Mouse (Mus musculus): ENCODE results near the gene Ss18l1. TPM values are rescaled to one million over a fixed set of nuclear protein-coding genes. Genes with fewer than 3 reads are reported as not detected.

Gene Ss18l1
- polyA plus RNA-seq, 1 experiment from 2014 or later = 4.5 TPM

- WGBS = 32% methylated on average over 5 of the region's 5 CpGs
- no peak overlapping the region for H3K4me2 ChIP-seq
- peaks cover 33% of the 10 kb centered on the region for H3K27me3 ChIP-seq
- H3K4me1 ChIP-seq = no peaks in the 10 kb centered on the region
- H3K36me3 ChIP-seq = no peaks in the 10 kb centered on the region
- H3K27ac ChIP-seq = no peak overlapping the region
- H3K4me3 ChIP-seq = no peak overlapping the region
- no peak overlapping the region for H3K9ac ChIP-seq
- H3K9me3 ChIP-seq = no peaks in the 10 kb centered on the region
- ATAC-seq (ENCODE audit: borderline replicate concordance, extremely low read depth, low FRiP score, low TSS enrichment) = peak; percentile 32; the same call in 1 of the 2 replicates
Measured at GRCm38 (mm10) chr2:180095711-180096110, 53.4 kb downstream of the Ss18l1 start.

DNA sequence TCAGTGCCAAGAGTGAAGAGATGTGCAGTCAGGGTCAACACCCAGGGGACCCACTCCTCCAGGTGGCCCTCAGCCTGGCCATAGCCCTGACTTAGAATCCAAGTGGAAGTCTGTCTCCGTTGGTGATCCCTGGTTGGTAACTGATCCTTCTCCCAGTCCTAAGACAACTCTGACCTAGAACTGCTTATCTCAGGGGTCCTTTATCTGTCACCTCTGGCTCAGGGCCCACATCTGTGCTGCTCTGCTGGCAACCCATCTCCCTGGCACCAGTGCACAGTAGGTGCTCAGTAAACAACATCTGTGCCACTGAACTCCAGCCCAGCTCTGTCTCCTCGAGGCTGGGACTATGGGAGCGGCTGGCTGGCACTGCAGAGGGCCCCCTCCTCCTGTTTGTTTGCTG, 55.3 kb downstream of the Ss18l1 start:
- 30% methylated on average over 3 of the region's 3 CpGs for WGBS
- ATAC-seq (ENCODE audit: borderline replicate concordance, extremely low read depth, low FRiP score, low TSS enrichment) = no peak

GRCm38 (mm10) chr2:180098167-180098566, 55.9 kb downstream of the Ss18l1 start:
- ATAC-seq (ENCODE audit: borderline replicate concordance, extremely low read depth, low FRiP score, low TSS enrichment) = no peak
- H3K9me3 ChIP-seq = no peaks in the 10 kb centered on the region
- WGBS = 43% methylated on average over 5 of the region's 5 CpGs
- H3K36me3 ChIP-seq = no peaks in the 10 kb centered on the region
- no peak overlapping the region for H3K4me2 ChIP-seq
- H3K4me3 ChIP-seq = no peak overlapping the region
- peaks cover 58% of the 10 kb centered on the region for H3K27me3 ChIP-seq
- no peak overlapping the region for H3K27ac ChIP-seq
- H3K9ac ChIP-seq = no peak overlapping the region
- peaks cover 1% of the 10 kb centered on the region for H3K4me1 ChIP-seq

More for the DNA sequence above, 55.3 kb downstream of the Ss18l1 start:
- Histone ChIP-seq H3K4me2 (no peak overlapping the region), H3K27me3 (peaks cover 52% of the 10 kb centered on the region), H3K9me3 (no peaks in the 10 kb centered on the region), H3K4me1 (no peaks in the 10 kb centered on the region), H3K36me3 (no peaks in the 10 kb centered on the region), H3K27ac (no peak overlapping the region), H3K9ac (no peak overlapping the region), H3K4me3 (no peak overlapping the region)

DNA sequence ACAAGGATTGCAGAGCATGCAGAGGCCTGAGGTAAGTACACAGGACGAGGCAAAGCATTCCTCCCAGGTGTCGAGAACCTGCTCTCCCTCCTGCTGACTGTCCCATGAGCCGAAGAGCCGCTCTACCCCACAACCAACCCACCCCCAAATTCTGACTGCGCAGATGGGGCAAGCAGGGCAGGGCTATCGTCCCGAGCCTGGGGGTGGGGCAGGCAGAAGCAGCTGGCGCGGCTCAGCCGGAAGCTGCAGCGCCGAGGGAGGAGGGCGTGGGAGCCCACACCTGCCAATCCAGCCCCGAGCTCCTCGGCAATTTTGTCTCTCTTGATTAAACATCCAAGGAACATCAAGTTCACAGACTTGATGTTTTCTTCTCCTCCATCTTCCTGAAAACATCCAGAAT, 57.2 kb downstream of the Ss18l1 start:
- Histone ChIP-seq H3K27ac (no peak overlapping the region), H3K4me2 (no peak overlapping the region), H3K9me3 (no peaks in the 10 kb centered on the region), H3K36me3 (no peaks in the 10 kb centered on the region), H3K27me3 (peaks cover 71% of the 10 kb centered on the region), H3K4me1 (peaks cover 12% of the 10 kb centered on the region), H3K4me3 (no peak overlapping the region), H3K9ac (no peak overlapping the region)
- 4% methylated on average over 15 of the region's 15 CpGs for WGBS
- no peak for ATAC-seq (ENCODE audit: borderline replicate concordance, extremely low read depth, low FRiP score, low TSS enrichment)

DNA sequence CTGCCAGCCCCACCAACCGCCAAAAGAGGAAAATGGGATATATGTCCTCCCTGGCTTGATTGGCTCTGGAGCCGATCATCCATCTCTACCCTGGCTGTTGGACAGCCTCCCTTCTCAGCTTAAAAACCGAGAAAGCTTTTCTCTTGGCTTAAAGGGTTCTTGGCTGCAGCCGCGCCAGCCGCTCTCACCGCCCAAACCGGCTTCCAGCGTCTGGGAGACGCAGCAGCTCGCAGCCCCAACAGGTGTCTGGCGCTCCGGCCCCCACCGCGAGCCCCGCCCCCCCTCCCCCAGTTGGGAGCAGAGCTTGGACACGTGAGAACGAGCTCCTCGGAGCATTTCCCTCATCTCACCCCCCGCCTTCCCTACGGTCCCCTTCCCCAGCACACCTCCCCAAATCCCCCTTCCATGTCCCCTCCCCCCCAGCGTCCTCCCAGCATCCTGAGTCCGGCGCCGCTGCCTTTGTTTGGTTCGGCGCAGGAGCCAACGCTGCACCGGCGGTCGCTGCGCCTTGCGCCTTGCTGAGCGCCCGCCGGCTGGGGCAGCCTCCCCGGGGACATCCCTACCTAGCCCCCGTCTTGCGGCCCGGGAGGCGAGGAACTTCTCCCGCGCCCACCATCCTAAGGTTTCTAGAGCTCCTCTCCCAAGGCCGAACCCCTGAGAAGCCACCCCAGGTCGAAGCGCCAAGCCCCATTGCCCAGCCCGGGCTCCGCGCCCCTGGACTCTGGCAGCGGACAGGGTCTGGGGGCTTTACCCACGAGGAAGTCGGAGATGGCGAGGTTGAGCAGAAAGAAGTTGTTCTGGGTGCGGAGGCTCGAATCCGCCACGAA, 61.1 kb downstream of the Ss18l1 start:
- Histone ChIP-seq H3K27me3 (peaks cover 77% of the 10 kb centered on the region), H3K36me3 (no peaks in the 10 kb centered on the region), H3K4me1 (peaks cover 12% of the 10 kb centered on the region), H3K9me3 (no peaks in the 10 kb centered on the region), H3K27ac (no peak overlapping the region), H3K9ac (no peak overlapping the region), H3K4me3 (peak overlapping the region; percentile 48), H3K4me2 (peak overlapping the region; percentile 96)
- 1% methylated on average over 56 of the region's 57 CpGs for WGBS
- ATAC-seq (ENCODE audit: borderline replicate concordance, extremely low read depth, low FRiP score, low TSS enrichment) = no peak

DNA sequence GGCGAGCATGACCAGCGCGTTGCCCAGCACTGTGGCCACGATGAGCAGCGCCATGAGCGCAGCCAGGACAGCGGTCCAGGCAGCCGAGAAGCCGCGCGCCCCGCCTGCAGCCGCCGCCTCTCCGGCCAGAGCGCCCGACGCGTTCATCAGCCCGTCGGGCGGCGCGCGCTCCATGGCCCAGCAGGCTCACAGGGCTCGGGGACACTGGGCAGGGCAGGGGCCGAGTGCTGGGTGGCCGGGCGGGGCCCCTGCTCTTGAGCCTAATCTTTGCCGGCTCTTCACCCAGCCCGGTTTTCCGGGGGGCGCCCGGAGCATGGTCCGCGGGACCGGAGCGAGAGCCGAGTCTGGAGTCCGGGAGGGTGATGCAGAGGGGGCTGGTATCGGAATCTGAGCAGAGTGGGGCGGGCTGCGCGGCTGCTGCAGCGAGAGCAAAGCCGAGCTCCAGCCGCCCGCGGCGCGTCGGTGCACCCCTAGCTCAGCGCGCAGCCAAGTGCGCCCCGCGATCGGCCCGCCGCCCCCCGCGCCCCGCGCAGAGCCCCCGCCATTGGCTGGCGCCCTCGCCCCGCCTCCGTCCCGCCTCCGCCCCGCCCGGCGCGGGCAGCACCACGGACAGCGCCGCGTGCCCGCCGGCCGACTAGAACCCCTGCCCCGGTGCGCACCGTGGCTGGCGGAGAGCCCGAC, 61.8 kb downstream of the Ss18l1 start, which contains the start of gene Hrh3:
Hrh3 (minus strand) TSS at position 511 of the 681 bp plus-strand sequence.
- WGBS = under 1% methylated on average over 56 of the region's 87 CpGs
- Histone ChIP-seq H3K4me1 (peaks cover 12% of the 10 kb centered on the region), H3K9ac (no peak within 1 kb of the TSS), H3K4me3 (peak within 1 kb of the TSS; percentile 48), H3K9me3 (no peaks in the 10 kb centered on the region), H3K36me3 (no peaks in the 10 kb centered on the region), H3K4me2 (peak within 1 kb of the TSS; percentile 96), H3K27ac (no peak within 1 kb of the TSS), H3K27me3 (peaks cover 70% of the 10 kb centered on the region)
- ATAC-seq (ENCODE audit: borderline replicate concordance, extremely low read depth, low FRiP score, low TSS enrichment) = peak; percentile 84

- ATAC-seq (ENCODE audit: borderline replicate concordance, extremely low read depth, low FRiP score, low TSS enrichment) = peak; percentile 17; the same call in 1 of the 2 replicates
- Histone ChIP-seq H3K4me2 (peak overlapping the region; percentile 96), H3K4me3 (peak overlapping the region; percentile 48), H3K9me3 (no peaks in the 10 kb centered on the region), H3K27me3 (peaks cover 63% of the 10 kb centered on the region), H3K27ac (no peak overlapping the region), H3K36me3 (no peaks in the 10 kb centered on the region), H3K9ac (no peak overlapping the region), H3K4me1 (peaks cover 12% of the 10 kb centered on the region)
- WGBS = 10% methylated on average over 24 of the region's 24 CpGs
Measured at GRCm38 (mm10) chr2:180104659-180105377, 62.5 kb downstream of the Ss18l1 start.

GRCm38 (mm10) chr2:180105441-180106190, 63.3 kb downstream of the Ss18l1 start:
- ATAC-seq (ENCODE audit: borderline replicate concordance, extremely low read depth, low FRiP score, low TSS enrichment) = no peak
- Histone ChIP-seq H3K4me1 (peaks cover 12% of the 10 kb centered on the region), H3K9me3 (no peaks in the 10 kb centered on the region), H3K9ac (no peak overlapping the region), H3K4me3 (no peak overlapping the region), H3K27me3 (peaks cover 55% of the 10 kb centered on the region), H3K4me2 (no peak overlapping the region), H3K27ac (no peak overlapping the region), H3K36me3 (no peaks in the 10 kb centered on the region)
- 27% methylated on average over 8 of the region's 8 CpGs for WGBS

DNA sequence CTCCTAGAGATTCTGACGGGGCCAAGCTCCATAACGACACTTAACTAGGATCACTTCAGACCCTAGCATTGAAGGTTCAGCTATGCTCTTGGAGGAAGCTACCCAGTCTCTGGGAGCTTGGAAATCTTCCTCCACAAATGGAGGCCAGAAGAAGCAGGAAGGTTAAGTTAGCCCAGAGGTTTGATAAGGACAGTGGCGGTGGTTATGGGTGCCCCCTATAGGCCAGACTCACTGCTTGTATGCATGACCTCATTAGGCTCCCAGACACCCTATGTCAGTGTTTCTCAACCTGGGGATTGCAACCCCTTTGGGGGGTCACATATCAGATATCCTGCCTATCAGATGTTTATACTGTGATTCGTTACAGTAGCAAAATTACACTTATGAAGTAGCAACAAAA, 64.8 kb downstream of the Ss18l1 start:
- H3K36me3 ChIP-seq = no peaks in the 10 kb centered on the region
- peaks cover 40% of the 10 kb centered on the region for H3K27me3 ChIP-seq
- no peaks in the 10 kb centered on the region for H3K9me3 ChIP-seq
- ATAC-seq (ENCODE audit: borderline replicate concordance, extremely low read depth, low FRiP score, low TSS enrichment) = no peak
- WGBS = 58% methylated on average over 4 of the region's 4 CpGs
- no peak overlapping the region for H3K27ac ChIP-seq
- H3K4me3 ChIP-seq = no peak overlapping the region
- no peak overlapping the region for H3K9ac ChIP-seq
- no peak overlapping the region for H3K4me2 ChIP-seq
- H3K4me1 ChIP-seq = peaks cover 12% of the 10 kb centered on the region

DNA sequence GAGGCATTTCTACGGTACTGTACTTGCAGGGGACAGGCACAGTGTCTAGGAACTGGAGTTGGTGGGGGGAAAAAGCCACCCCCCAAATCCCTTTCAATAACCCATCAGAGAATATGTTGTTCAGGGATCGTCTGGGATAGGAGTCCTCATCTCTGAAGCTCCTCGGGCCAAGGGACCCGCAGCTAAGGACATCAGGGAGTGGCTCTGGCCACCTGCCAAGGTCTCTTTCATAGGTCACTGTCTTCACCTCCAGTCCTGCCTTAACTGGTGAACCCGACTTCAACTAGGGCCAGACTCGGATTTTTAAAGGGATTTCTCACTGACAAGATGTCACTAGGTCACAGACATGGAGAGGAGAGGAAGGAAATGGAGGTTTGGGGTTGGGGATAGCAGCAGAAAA, 66.0 kb downstream of the Ss18l1 start:
- Histone ChIP-seq H3K36me3 (no peaks in the 10 kb centered on the region), H3K4me2 (no peak overlapping the region), H3K27me3 (peaks cover 28% of the 10 kb centered on the region), H3K4me1 (peaks cover 10% of the 10 kb centered on the region), H3K4me3 (no peak overlapping the region), H3K9ac (no peak overlapping the region), H3K27ac (no peak overlapping the region), H3K9me3 (no peaks in the 10 kb centered on the region)
- ATAC-seq (ENCODE audit: borderline replicate concordance, extremely low read depth, low FRiP score, low TSS enrichment) = no peak
- WGBS = 47% methylated on average over 6 of the region's 6 CpGs

Data from lung, embryonic 15.5 days (tissue).